Mouse (Mus musculus) lung, embryonic 16.5 days (tissue): ENCODE data around the gene Ctsa. TPM values are rescaled to one million over a fixed set of nuclear protein-coding genes. Genes with fewer than 3 reads are reported as not detected.
A peak's percentile ranks its signal among the peaks of the same experiment; 100 is the strongest.

Experiments
- ATAC-seq: fragments of 200-750 bp; cut with Nextera tagmentation; 2 replicates; pipeline ENCODE4 v1.8.0; 2017; ENCODE audit warnings: low read depth, mild to moderate bottlenecking, moderate library complexity
- H3K27ac ChIP-seq: fragments of 300-500 bp; sonication (generic); 2 replicates; pipeline ENCODE4 v1.5.1; 2014; ENCODE audit warnings: mild to moderate bottlenecking, control low read depth, low read length
- H3K27me3 ChIP-seq: fragments of 300-500 bp; sonication (generic); 2 replicates; pipeline ENCODE4 v1.6.1; 2014; ENCODE audit warnings: low read depth, low read length, mixed read lengths; ENCODE audit not compliant: control insufficient read depth, insufficient read depth
- H3K36me3 ChIP-seq: fragments of 300-500 bp; sonication (generic); 2 replicates; pipeline ENCODE4 v1.6.1; 2014; ENCODE audit warnings: low read length; ENCODE audit not compliant: control insufficient read depth, insufficient read depth
- H3K4me1 ChIP-seq: fragments of 300-500 bp; sonication (generic); replicated peaks from 2 replicates; pipeline ENCODE4 v1.6.1; 2014; ENCODE audit warnings: low read length, mixed read lengths; ENCODE audit not compliant: control insufficient read depth, insufficient read depth
- H3K4me2 ChIP-seq: fragments of 300-500 bp; sonication (generic); 2 replicates; pipeline ENCODE4 v1.6.1; 2014; ENCODE audit warnings: low read depth, low read length, control low read depth
- H3K4me3 ChIP-seq: fragments of 300-500 bp; sonication (generic); 2 replicates; pipeline ENCODE4 v1.5.1; 2014; ENCODE audit warnings: mild to moderate bottlenecking, low read length, control low read depth
- H3K9ac ChIP-seq: fragments of 300-500 bp; sonication (generic); 2 replicates; pipeline ENCODE4 v1.6.1; 2014; ENCODE audit warnings: low read length, control low read depth
- H3K9me3 ChIP-seq: fragments of 300-500 bp; sonication (generic); 2 replicates; pipeline ENCODE4 v1.6.1; 2016; ENCODE audit warnings: low read length; ENCODE audit not compliant: control insufficient read depth
- WGBS: fragments of 180-500 bp; shearing (Covaris S2); extraction: QIAGEN DNeasy Blood & Tissue Kit; methylation state at CpG from one replicate; pipeline ENCODE4 v1.1.7; 2014; 5-methylcytosine and 5-hydroxymethylcytosine counted together
- polyA plus RNA-seq: library from polyadenylated mRNA; unstranded; fragments of >200 nt; fragmentation: Nextera tagmentation; extraction: Ambion mirVana; gene quantifications from 2 replicates; pipeline ENCODE4 v1.2.1, GENCODE M21; 2015

Gene Ctsa
- 156 and 161 TPM in 2 replicates for polyA plus RNA-seq

GRCm38 (mm10) chr2:164832748-164833301 lies at the start of gene Ctsa:
Gene Ctsa (plus strand): TSS chr2:164832873.
- peak; percentile 81 for ATAC-seq
- peak within 1 kb of the TSS; percentile 92 for H3K27ac ChIP-seq
- WGBS: under 1% methylated on average over 35 of the region's 35 CpGs

GRCm38 (mm10) chr2:164783926-164784581 lies 48.6 kb upstream of the Ctsa start:
- Histone ChIP-seq H3K36me3 (no peaks in the 10 kb centered on the region), H3K4me1 (peaks cover 16% of the 10 kb centered on the region), H3K9ac (no peak overlapping the region), H3K4me2 (no peak overlapping the region), H3K27ac (no peak overlapping the region), H3K27me3 (no peaks in the 10 kb centered on the region), H3K4me3 (no peak overlapping the region), H3K9me3 (no peaks in the 10 kb centered on the region)
- 74% methylated on average over 7 of the region's 7 CpGs for WGBS
- ATAC-seq: no peak

More at GRCm38 (mm10) chr2:164832748-164833301, at the start of gene Ctsa:
- Histone ChIP-seq H3K4me2 (peak within 1 kb of the TSS; percentile 100), H3K4me3 (peak within 1 kb of the TSS; percentile 81), H3K9ac (peak within 1 kb of the TSS; percentile 85), H3K9me3 (no peaks in the 10 kb centered on the region), H3K36me3 (peaks cover 3% of the 10 kb centered on the region; the same call in 1 of the 2 replicates), H3K4me1 (peaks cover 18% of the 10 kb centered on the region), H3K27me3 (no peaks in the 10 kb centered on the region)

- Histone ChIP-seq H3K4me3 (peak overlapping the region; percentile 77), H3K27me3 (no peaks in the 10 kb centered on the region), H3K9me3 (no peaks in the 10 kb centered on the region), H3K27ac (peak overlapping the region; percentile 96), H3K9ac (peak overlapping the region; percentile 88), H3K4me1 (peaks cover 16% of the 10 kb centered on the region), H3K4me2 (peak overlapping the region; percentile 86), H3K36me3 (no peaks in the 10 kb centered on the region)
- whole genome bisulfite sequencing: 6% methylated on average over 7 of the region's 7 CpGs
- no peak for ATAC-seq
Observed at GRCm38 (mm10) chr2:164784869-164785420, 47.7 kb upstream of the Ctsa start.

- under 1% methylated on average over 79 of the region's 89 CpGs for WGBS
Observed at GRCm38 (mm10) chr2:164785481-164786387, 46.9 kb upstream of the Ctsa start, which contains the start of gene Snx21. Gene Snx21 (plus strand): TSS chr2:164785823.

GRCm38 (mm10) chr2:164786388-164786885 lies 46.2 kb upstream of the Ctsa start:
- H3K9ac ChIP-seq: peak overlapping the region; percentile 88
- H3K4me3 ChIP-seq: peak overlapping the region; percentile 77
- no peaks in the 10 kb centered on the region; the same call in 1 of the 2 replicates for H3K36me3 ChIP-seq
- peaks cover 16% of the 10 kb centered on the region for H3K4me1 ChIP-seq
- 4% methylated on average over 15 of the region's 15 CpGs for WGBS
- peak; percentile 7; the same call in 1 of the 2 replicates for ATAC-seq
- no peaks in the 10 kb centered on the region for H3K27me3 ChIP-seq
- H3K4me2 ChIP-seq: peak overlapping the region; percentile 86
- peak overlapping the region; percentile 96 for H3K27ac ChIP-seq
- no peaks in the 10 kb centered on the region for H3K9me3 ChIP-seq

More at GRCm38 (mm10) chr2:164785481-164786387, 46.9 kb upstream of the Ctsa start, which contains the start of gene Snx21:
- no peaks in the 10 kb centered on the region for H3K27me3 ChIP-seq
- peaks cover 16% of the 10 kb centered on the region for H3K4me1 ChIP-seq
- H3K4me3 ChIP-seq: peak within 1 kb of the TSS; percentile 77
- peak within 1 kb of the TSS; percentile 88 for H3K9ac ChIP-seq
- H3K27ac ChIP-seq: peak within 1 kb of the TSS; percentile 96
- ATAC-seq: peak; percentile 96
- peak within 1 kb of the TSS; percentile 86 for H3K4me2 ChIP-seq
- no peaks in the 10 kb centered on the region for H3K36me3 ChIP-seq
- no peaks in the 10 kb centered on the region for H3K9me3 ChIP-seq

- peak overlapping the region; percentile 96 for H3K27ac ChIP-seq
- H3K9ac ChIP-seq: peak overlapping the region; percentile 88
- peaks cover 5% of the 10 kb centered on the region; the same call in 1 of the 2 replicates for H3K36me3 ChIP-seq
- no peak for ATAC-seq
- 70% methylated on average over 3 of the region's 3 CpGs for WGBS
- H3K4me1 ChIP-seq: peaks cover 16% of the 10 kb centered on the region
- H3K4me3 ChIP-seq: peak overlapping the region; percentile 77
- no peaks in the 10 kb centered on the region for H3K27me3 ChIP-seq
- H3K9me3 ChIP-seq: no peaks in the 10 kb centered on the region
- H3K4me2 ChIP-seq: peak overlapping the region; percentile 86
Observed at GRCm38 (mm10) chr2:164787032-164787431, 45.6 kb upstream of the Ctsa start.

- H3K27ac ChIP-seq: no peak overlapping the region
- H3K36me3 ChIP-seq: peaks cover 13% of the 10 kb centered on the region
- H3K9me3 ChIP-seq: no peaks in the 10 kb centered on the region
- H3K27me3 ChIP-seq: no peaks in the 10 kb centered on the region
- H3K4me2 ChIP-seq: no peak overlapping the region
- 76% methylated on average over 10 of the region's 10 CpGs for WGBS
- H3K9ac ChIP-seq: no peak overlapping the region
- peaks cover 16% of the 10 kb centered on the region for H3K4me1 ChIP-seq
- no peak overlapping the region for H3K4me3 ChIP-seq
- ATAC-seq: no peak
Observed at GRCm38 (mm10) chr2:164787779-164788178, 44.9 kb upstream of the Ctsa start.

GRCm38 (mm10) chr2:164788411-164788810 lies 44.3 kb upstream of the Ctsa start:
- H3K4me1 ChIP-seq: peaks cover 16% of the 10 kb centered on the region
- no peaks in the 10 kb centered on the region for H3K27me3 ChIP-seq
- H3K4me3 ChIP-seq: no peak overlapping the region
- no peak for ATAC-seq
- 60% methylated on average over 4 of the region's 4 CpGs for WGBS
- H3K27ac ChIP-seq: no peak overlapping the region
- no peak overlapping the region for H3K9ac ChIP-seq
- no peaks in the 10 kb centered on the region for H3K9me3 ChIP-seq
- H3K36me3 ChIP-seq: peaks cover 16% of the 10 kb centered on the region
- H3K4me2 ChIP-seq: no peak overlapping the region
